Mouse (Mus musculus) lung, adult 2 months (tissue): ENCODE measurements around the gene Stx17. TPM values are rescaled to one million over a fixed set of nuclear protein-coding genes. Genes with fewer than 3 reads are reported as not detected.

Experiments
- DNase-seq: peaks from one replicate; pipeline ENCODE4 v3.0.0; 2022
- H3K4me1 ChIP-seq: fragments of 200-500 bp; 2 replicates; pipeline ENCODE4 v1.6.1; 2011; ENCODE audit warnings: low read length; ENCODE audit not compliant: control insufficient read depth, insufficient read depth
- H3K4me3 ChIP-seq: fragments of 200-500 bp; replicated peaks from 2 replicates; pipeline ENCODE3; 2011; ENCODE audit warnings: low read depth, mild to moderate bottlenecking, control low read depth, low read length; ENCODE audit errors: extremely low read depth
- CTCF ChIP-seq: fragments of 200-500 bp; IDR thresholded peaks from 2 replicates; pipeline ENCODE4 v1.5.1; 2011; ENCODE audit warnings: mild to moderate bottlenecking, low read length, control low read depth; ENCODE audit not compliant: insufficient read depth
- POLR2A ChIP-seq: fragments of 200-500 bp; IDR thresholded peaks from 2 replicates; pipeline ENCODE4 v1.6.1; 2011; ENCODE audit warnings: low read depth, mild to moderate bottlenecking, control low read depth, low read length, borderline replicate concordance; ENCODE audit errors: extremely low read depth
- WGBS: fragments of 180-500 bp; shearing (Covaris S2); methylation state at CpG from one replicate; pipeline ENCODE4 v1.1.7; 2018; 5-methylcytosine and 5-hydroxymethylcytosine counted together
- polyA plus RNA-seq: library from polyadenylated mRNA; depleted of rRNA; stranded (reverse); fragments of >200 nt; gene quantifications from 2 replicates; pipeline ENCODE4 v1.2.3, GENCODE M21; 2012

Gene Stx17
- polyA plus RNA-seq, 1 experiment: 8.7 TPM

DNA sequence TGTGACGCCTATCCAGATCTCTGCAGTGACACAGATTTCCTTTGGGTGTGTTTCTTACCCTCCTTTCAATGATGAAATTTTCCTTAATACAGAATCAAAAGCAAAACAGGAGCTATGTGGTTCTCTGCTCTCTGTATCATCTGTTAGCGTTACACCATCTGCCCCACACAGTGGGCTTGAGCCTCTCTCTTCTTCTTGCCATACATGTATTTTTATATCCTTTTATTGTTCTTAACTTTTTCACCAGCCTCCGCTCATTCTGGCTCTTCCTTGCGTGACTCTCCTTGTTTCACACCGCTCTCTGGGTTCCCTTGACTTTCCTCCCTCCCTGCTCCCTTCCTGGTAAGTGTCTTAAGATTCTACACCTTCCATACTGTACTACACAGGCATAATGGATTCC lies 28.5 kb downstream of the Stx17 start:
- H3K4me1 ChIP-seq: no peaks in the 10 kb centered on the region
- H3K4me3 ChIP-seq: no peak overlapping the region
- DNase-seq: no peak
- TF ChIP-seq CTCF (no peak), POLR2A (no peak)
- WGBS: 94% methylated on average over 5 of the region's 5 CpGs

DNA sequence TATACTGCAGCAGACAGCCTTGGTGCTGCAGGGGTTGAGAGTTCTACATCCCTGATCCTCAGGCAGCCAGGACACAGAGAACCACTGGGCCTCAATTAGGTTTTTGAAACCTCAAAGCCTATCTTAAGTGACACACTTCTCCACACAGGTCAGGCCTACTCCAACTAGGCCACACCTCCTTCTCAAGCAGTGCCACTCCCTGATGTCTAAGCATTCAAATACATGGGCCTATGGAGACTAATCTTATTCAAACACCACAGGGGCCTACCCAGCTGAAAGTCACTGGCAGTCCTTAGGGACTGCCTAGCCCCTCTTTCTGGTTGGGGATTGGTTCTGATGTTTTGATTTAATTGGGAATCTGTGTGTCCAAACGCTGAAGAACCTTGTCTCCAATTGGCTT lies 31.1 kb downstream of the Stx17 start:
- WGBS: 65% methylated on average over 1 of the region's 1 CpGs
- TF ChIP-seq CTCF (no peak), POLR2A (no peak)
- DNase-seq: no peak
- Histone ChIP-seq H3K4me3 (no peak overlapping the region), H3K4me1 (no peaks in the 10 kb centered on the region)

DNA sequence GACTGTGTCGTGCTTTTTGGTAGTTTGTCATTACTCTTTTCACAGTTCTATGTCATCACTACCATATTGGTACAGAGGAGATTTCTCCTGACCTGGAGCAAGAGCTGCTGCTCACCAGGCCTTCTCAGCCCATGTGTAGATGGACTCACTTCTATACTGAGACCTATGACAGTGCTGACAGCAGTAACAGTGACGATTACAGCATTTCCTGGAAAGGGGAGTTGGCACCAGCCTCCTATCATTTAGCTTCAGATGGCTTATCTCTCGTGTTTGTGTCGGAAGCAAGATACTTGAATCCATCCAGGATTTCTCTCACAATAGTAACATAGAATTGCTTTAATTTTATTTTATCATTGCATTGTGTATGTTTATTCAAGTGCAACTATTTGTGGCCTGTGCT lies 35.7 kb downstream of the Stx17 start:
- WGBS: 52% methylated on average over 4 of the region's 4 CpGs
- H3K4me3 ChIP-seq: no peak overlapping the region
- no peak for DNase-seq
- H3K4me1 ChIP-seq: no peaks in the 10 kb centered on the region
- TF ChIP-seq POLR2A (no peak), CTCF (no peak)

DNA sequence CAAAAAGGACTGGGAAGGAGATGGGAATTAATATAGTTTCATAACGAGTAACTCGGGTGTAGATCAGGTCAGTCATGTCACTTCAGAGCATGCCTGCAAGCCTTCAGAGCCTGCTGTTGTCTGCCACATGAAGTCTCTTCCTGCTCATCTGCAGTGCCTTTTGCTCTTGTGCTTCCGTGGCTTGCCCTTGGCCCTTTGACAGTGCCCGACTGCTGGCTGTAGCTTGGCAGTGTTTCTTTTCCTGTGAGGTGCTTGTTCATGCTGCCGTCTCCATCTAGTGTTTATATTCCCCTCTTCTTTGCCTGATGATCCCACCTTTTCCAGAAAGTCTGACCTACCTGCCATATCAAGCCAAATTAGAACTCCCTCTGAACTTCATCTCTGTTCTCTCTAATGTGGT lies 39.1 kb downstream of the Stx17 start:
- Histone ChIP-seq H3K4me1 (no peaks in the 10 kb centered on the region), H3K4me3 (no peak overlapping the region)
- no peak for TF ChIP-seq POLR2A
- no peak for TF ChIP-seq CTCF
- 66% methylated on average over 5 of the region's 5 CpGs for WGBS
- DNase-seq: no peak

DNA sequence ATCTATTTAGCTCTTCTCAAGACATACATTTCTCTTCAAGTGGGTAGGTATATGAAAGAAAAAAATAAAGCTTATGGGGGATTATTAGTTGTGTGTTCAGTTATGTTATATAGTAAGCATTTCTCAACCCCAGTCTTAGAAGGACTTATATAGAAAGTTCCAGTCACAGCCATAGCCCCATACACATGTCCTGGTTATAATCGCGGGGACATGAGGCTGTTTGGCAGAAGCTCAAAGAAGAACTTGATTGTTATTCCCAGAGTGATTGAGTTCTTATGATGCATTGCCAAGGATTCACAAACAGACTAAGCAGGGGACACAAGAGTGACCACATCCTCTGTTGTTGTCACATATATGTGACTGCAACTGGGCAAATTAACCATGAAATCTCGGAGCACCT lies 51.0 kb downstream of the Stx17 start:
- 62% methylated on average over 3 of the region's 3 CpGs for WGBS
- TF ChIP-seq POLR2A (no peak), CTCF (no peak)
- Histone ChIP-seq H3K4me3 (no peak overlapping the region), H3K4me1 (no peaks in the 10 kb centered on the region)
- no peak for DNase-seq

DNA sequence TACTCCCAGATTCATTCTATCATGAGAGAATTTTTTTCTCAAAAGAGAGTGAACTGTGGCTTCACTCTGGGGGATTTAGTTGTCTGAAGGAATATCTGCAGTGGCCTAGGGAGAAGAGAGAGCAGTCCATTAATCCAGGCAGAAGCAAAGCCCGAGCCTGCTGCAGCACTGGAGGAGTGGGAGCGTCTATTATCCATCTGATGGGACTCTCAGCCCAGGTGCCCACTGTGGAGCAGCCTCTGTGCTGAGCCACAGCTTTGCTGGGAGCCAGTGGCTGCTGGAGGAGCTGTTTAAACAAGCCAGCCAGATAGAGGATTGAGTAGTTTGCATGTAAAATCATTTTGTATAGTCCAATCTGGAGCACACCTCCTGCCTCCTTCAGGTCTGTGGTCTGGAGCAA lies 56.2 kb downstream of the Stx17 start:
- no peak overlapping the region for H3K4me3 ChIP-seq
- WGBS: 40% methylated on average over 2 of the region's 2 CpGs
- TF ChIP-seq CTCF: no peak
- TF ChIP-seq POLR2A: no peak
- H3K4me1 ChIP-seq: no peaks in the 10 kb centered on the region
- no peak for DNase-seq

DNA sequence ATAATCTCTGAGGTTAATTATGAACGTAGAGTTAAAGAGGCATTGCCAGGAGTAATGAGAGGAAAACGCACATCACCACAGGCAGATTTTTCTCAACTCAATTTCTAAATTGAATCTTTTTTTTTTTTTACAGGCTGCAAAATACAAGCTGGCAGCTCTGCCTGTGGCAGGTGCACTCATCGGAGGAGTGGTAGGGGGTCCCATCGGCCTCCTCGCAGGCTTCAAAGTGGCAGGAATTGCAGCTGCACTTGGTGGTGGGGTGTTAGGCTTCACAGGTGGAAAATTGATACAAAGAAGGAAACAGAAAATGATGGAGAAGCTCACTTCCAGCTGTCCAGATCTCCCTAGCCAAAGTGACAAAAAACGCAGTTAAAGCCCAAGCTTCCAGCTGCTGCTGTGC lies 56.7 kb downstream of the Stx17 start:
- Histone ChIP-seq H3K4me1 (no peaks in the 10 kb centered on the region), H3K4me3 (no peak overlapping the region)
- no peak for DNase-seq
- WGBS: 90% methylated on average over 6 of the region's 6 CpGs
- TF ChIP-seq POLR2A (no peak), CTCF (no peak)

DNA sequence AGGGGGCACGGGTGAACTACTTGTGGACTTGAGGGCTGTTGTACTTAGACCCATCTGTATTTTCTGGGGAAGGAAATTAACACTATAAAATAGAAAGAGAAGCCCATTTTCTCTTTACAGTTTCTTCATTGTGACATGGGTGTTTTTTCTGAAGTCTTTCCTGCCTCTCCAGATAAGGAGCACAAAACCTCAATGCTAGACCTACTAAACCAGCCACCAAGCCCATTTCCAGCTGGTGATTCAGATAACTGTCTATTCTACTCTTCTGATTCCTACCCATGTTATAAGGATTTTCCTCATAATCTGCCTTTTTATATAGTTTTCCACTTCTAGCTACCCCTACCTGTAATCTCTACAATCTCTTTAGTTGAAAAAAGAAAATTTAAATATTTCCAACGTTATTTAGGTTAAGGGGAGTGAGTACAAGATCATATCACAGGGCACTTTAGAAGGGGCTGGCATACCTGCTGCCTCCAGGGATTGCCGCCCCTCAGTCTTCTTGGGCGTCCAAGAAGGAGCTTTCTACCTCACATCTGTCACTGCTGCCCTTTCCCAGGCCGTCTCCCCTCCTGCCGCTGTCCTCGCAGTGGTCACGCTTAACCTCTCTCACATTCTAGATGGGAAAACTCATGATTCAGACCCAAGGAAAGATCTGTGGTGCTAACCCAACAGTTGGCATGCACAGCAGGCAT lies 57.5 kb downstream of the Stx17 start:
- TF ChIP-seq CTCF: no peak
- TF ChIP-seq POLR2A: no peak
- DNase-seq: no peak
- WGBS: 88% methylated on average over 8 of the region's 8 CpGs
- Histone ChIP-seq H3K4me1 (no peaks in the 10 kb centered on the region), H3K4me3 (no peak overlapping the region)

DNA sequence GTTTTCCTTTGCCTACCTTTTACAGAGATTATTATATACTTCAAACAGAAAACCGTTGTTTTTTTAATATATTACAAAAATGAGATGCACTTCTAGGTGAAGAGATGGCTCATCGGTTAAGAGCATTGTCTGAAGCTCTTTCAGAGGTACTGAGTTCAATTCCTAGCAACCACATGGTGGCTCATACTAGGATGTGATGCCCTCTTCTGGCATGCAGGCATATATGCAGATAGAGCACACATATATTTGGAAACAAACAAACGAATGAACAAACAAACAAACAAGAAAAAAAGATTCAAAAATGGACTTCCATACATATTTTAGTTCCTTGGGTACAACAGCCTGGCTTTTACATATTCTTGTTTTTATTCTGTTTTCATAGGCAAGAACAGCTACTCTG lies 73.2 kb downstream of the Stx17 start:
- DNase-seq: no peak
- 86% methylated on average over 3 of the region's 3 CpGs for WGBS
- TF ChIP-seq POLR2A (no peak), CTCF (no peak)
- Histone ChIP-seq H3K4me3 (no peak overlapping the region), H3K4me1 (no peaks in the 10 kb centered on the region)

DNA sequence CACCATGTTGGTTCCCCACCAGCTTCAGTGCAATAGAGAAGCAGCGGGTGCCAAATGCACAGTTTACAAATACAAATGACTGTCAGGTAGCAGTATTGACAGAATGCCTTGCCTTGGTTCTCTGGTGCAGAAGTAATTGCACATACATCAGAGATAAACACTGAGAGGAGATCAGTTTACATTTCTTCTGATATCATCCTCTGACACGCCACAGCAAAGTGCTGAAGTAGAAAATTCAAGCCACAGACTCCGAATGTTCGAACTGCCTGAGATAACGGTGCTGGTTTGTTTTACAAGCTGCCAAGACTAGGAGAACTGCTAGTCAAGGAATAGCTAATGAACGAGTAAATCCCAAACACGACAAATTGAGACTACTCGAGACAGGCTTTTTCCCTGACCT lies 73.7 kb downstream of the Stx17 start:
- H3K4me3 ChIP-seq: no peak overlapping the region
- no peak for TF ChIP-seq CTCF
- TF ChIP-seq POLR2A: no peak
- no peak for DNase-seq
- no peaks in the 10 kb centered on the region for H3K4me1 ChIP-seq
- 78% methylated on average over 8 of the region's 8 CpGs for WGBS
